Mouse (Mus musculus): ENCODE results near the gene Hipk4.

Gene Hipk4

DNA sequence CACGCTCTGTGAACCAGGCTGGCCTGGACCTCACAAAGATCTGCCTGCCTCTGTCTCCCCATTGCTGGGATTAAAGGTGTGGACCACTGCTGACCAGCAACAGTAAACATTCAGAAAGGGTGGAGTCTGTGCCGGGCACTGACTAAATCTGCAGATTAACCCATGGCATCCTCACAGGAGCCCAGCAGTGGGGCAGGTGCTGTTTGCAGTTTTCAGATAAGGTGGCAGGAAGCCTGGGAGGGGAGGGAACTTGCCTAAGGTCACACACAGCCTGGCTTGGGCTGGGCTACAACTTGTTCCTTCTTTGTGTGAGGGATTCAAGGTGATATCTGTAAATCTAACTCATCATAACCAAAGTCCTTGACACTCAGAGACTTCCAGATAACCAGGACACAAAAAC is 17.5 kb downstream of the Hipk4 start:
- DNase-seq (ENCODE audit: low read depth, low spot score), result no peak

GRCm38 (mm10) chr7:27540935-27541334 is 17.9 kb downstream of the Hipk4 start:
- no peak for DNase-seq (ENCODE audit: low read depth, low spot score)

DNA sequence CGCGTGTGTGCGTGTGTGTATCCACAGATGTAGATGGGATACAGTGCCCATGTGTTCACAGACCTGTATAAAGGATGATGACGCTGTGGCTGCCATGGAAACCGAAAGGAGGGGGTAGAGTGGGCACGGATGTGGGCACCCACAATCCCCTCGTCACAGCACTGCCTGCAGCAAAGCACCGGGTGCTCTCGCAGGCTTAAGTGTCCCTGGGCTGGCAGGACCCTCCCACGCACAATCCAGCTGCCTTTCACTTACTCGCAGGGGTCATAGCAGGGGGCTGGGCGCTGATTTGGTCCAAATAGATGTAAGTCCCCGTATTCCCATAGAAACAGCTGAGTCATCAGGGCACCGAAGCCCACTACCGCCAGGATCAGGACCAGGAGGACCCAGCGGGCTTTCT is 18.4 kb downstream of the Hipk4 start:
- DNase-seq (ENCODE audit: low read depth, low spot score), result no peak

- no peak for DNase-seq (ENCODE audit: low read depth, low spot score)
Measured at GRCm38 (mm10) chr7:27541922-27542321, 18.9 kb downstream of the Hipk4 start.

DNA sequence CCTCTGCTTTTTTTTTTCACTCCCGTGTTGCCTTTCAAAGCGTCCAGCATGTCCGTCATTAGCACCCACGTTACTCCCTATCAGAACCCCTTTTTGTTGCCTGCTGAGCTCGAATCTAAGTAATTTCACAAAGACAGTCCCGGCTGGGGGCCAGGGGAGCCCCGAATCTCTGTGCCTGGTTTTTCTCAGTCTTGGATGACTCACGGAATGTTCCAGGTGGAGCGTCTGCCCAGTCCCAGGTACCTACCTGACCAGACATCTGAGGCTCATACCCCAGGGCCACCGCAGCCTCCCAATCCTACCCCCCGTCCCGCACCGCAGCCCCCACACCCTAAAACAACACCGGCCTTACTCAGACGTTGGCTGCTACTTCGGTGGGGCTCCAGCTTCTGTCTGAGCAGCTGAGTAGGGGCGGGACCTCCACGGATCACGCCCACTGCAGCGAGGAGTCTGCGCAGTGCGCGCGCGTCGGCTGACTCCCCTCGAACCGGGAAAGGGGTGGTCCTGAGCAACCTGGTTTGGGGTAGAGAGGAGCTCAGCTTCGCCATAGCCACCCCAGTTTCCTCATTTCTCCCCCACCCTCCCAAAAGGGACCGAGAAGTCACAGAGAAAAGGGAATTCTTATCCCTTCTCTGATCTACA is 19.4 kb downstream of the Hipk4 start:
- peak; percentile 72 for DNase-seq (ENCODE audit: low read depth, low spot score)

- DNase-seq (ENCODE audit: low read depth, low spot score), result no peak
Measured at GRCm38 (mm10) chr7:27543065-27543464, 20.0 kb downstream of the Hipk4 start.

- no peak for DNase-seq (ENCODE audit: low read depth, low spot score)
Measured at GRCm38 (mm10) chr7:27543851-27544250, 20.8 kb downstream of the Hipk4 start.

DNA sequence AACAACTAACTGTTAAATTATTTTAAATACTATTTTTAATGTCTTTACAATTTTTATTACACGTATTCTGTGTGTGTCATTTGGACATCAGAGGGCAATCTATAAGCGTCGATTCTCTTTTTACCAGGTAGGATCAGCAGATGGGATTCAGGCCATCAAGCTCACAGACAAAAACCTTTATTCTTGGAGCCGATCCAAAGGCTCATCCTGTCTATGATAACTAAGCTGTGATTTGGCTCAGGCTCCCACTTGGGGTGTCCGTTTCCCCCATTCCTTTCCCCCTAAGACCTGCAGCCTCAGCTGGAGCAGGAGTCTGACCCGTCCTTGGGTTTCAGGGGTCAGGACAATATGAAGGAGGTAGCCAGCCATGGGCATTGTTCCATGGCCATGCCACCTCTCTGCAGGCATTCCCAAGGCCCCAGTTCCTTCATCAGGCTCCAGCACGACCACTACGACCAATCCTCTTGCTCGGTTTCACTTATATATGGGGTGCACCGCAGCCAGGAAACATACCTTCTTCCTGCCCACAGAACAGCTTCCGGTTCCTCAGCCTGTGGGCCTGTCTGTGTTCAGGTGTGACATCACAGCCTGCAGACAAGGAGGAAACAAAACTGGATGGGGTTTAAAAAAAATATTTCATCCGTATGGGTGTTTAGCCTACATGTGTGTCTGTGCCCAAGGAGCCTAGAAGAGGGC is 21.8 kb downstream of the Hipk4 start:
- DNase-seq (ENCODE audit: low read depth, low spot score), result no peak

DNA sequence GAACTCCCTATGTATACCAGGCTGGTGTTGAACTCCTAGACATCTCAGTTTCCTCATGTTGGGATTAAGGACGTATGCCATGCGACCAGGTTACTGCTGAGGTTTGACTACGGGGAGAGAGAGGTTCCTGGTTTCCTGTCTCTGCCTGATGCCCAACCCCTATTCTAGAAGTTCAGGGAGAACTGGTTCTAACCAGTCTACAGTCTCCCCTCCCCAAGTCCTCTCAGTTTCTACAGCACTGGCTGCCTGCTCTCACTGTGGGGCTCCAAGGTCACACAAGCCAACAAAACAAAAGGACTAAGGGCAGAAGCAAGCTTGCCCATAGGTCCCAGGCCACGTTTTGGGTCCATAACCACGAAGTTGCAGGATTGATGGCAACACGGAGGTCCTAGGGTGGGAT is 26.5 kb downstream of the Hipk4 start:
- no peak for DNase-seq (ENCODE audit: low read depth, low spot score)

- no peak for DNase-seq (ENCODE audit: low read depth, low spot score)
Measured at GRCm38 (mm10) chr7:27552070-27552469, 29.0 kb downstream of the Hipk4 start.

GRCm38 (mm10) chr7:27552931-27553513 is 30.0 kb downstream of the Hipk4 start, which contains the start of the genes Pld3 and 2310022A10Rik:
Gene Pld3 (minus strand): TSS chr7:27553218.
Gene 2310022A10Rik (plus strand): TSS chr7:27553233.
- DNase-seq (ENCODE audit: low read depth, low spot score), result peak; percentile 95

GRCm38 (mm10) chr7:27560291-27560887 is 37.3 kb downstream of the Hipk4 start:
- no peak for DNase-seq (ENCODE audit: low read depth, low spot score)

- no peak for DNase-seq (ENCODE audit: low read depth, low spot score)
Measured at GRCm38 (mm10) chr7:27560978-27561377, 37.9 kb downstream of the Hipk4 start.

DNA sequence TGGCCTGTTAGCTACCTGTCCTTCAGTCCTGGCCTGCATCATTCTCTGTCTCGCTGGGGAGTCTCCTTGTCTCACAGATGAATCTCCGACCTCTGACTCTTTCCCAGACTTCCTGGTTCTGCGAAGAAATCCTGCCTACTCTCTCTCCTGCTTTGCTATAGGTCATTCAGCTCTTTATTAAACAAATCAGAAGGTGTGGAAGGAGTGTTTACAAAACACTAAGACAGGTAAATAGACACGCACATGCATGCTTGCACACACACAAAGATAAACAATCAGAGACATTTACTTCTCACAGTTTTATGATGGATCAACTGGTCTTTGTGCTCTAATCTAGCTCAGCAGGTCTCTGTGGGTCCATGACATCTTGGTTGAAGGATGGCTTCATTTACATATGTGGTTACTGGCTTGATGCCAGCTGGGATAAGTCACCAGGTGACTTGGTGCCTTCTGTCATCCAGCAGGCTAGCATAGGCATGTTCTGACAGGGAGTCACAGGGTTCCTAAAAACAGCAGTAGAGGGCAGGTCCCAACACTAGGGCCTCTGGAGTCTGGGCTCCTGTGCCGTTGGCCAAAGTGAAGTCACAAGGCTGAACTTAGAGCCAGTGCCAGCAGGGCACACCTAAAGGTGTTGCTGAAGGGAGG is 46.6 kb downstream of the Hipk4 start:
- no peak for DNase-seq (ENCODE audit: low read depth, low spot score)

DNA sequence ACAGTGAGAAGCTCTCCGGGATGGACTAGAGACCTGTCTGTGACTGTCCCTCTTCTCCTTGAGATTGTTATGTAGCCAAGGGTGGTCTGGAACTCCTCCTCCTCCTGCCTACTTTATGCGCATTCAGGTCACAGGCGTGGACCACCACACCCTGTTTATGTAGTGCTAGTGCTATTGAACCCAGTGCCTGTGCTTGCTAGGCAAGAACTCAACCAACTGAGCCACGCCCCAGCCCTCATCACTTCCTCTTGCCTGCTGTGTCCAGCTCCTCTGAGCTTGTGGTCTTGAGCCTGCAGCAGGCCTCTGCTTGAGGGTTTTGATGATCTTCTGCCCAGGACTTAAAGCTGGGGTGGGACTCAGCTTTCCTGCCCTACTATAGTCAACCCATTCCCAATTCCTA is 49.1 kb downstream of the Hipk4 start:
- DNase-seq (ENCODE audit: low read depth, low spot score), result no peak

GRCm38 (mm10) chr7:27574124-27574880 is 51.2 kb downstream of the Hipk4 start:
- DNase-seq (ENCODE audit: low read depth, low spot score), result no peak

GRCm38 (mm10) chr7:27576914-27577313 is 53.8 kb downstream of the Hipk4 start:
- DNase-seq (ENCODE audit: low read depth, low spot score), result no peak

- no peak for DNase-seq (ENCODE audit: low read depth, low spot score)
Measured at GRCm38 (mm10) chr7:27577589-27577988, 54.5 kb downstream of the Hipk4 start.

DNA sequence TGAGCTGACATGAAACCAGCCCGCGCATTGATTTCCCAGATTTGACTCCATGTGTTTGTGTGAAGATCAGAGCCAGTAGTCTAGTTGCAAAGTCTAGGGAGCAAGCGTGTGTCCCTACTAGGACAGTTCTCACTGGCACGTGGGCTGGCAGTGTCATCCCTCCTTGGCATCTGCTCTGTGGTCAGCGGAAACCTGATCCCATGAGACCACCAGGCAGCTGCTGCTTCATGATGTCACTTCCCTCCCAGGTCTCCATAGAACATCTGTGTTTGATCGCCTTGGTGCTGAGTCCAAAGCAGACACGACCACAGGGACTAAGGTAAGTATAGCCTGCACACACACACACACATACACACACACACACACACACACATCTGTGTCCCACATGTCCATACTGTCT is 55.4 kb downstream of the Hipk4 start:
- peak; percentile 23 for DNase-seq (ENCODE audit: low read depth, low spot score)

DNA sequence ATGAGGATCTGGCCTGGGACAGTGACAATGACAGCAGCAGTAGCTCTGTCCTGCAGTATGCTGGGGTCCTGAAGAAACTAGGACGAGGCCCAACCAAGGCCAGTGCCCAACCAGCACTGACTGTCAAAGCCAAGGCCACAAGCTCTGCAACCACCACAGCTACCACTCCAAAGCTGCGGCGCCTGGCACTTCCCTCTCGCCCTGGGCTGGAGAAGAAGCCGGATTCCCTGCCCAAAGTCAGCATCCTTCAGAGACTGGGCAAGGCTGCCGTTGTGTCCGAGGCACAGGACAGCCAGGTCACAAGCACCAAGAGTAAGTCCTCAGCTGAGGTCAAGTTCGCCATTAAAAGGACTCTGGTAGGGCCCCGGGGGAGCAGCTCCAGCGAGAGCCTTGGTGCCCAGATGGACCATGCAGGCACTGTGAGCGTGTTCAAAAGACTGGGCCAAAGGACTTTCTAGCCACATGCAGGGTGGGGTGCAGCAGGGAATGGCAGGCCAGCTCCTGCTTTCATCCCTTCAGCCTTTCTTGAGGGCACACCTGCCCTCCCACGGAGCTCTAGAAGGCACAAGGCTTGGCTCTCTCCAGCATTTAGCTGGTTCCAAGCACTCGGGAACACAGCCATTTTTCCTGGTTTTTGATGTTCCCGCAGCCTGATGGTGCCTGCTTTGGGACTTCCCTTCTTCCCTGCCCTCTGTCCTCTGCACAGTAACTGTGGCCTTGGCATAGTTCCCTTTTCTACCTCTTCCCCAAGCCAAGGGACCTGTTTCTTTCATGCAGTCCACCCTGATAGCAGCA is 57.5 kb downstream of the Hipk4 start:
- no peak for DNase-seq (ENCODE audit: low read depth, low spot score)

All from forelimb bud, embryonic 11.5 days (tissue).